In the genomic region with DNA sequence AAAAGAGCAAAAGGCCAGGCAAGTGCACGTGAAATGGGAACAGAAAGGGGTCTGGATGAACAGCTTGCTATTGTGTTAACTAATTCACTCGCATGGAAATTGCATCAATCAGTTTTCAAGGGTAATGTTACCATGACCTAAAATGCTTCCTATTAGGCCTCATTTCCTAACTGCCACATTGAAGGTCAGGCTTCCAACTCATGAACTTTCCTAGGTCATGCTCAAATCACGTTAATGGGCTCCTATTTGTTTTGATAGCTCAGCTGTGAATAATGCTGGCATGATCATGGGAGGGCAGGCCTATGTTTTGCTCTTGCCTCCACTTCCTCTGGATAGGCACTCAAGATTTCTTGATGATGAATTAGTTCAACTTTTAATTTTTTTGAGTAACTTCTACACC, we compare ENCODE assay signal across 27 mouse cellular contexts.
DNase-seq lines count a peak whose midpoint lies in the region; TF ChIP-seq lines count a peak whose summit lies in the region.
"Had no signal": no experiment of that assay in that cellular context is flagged by ENCODE, and none has a peak within 500 bp of the region (broad histone marks: within the 10 kb centered on the region; RNA-seq: fewer than 3 reads in every experiment).

No protein-coding gene starts in this region.

- no peaks in the 10 kb centered on the region for H3K27me3 ChIP-seq in kidney, adult 2 months (replicated peaks; ENCODE audit: control insufficient read depth, insufficient read depth, low read length)
- no peaks in the 10 kb centered on the region for H3K27me3 ChIP-seq in heart, embryonic 10.5 days (ENCODE audit: insufficient read depth, poor library complexity, severe bottlenecking)
- H3K27me3 ChIP-seq: CH12.LX; embryonic facial prominence, embryonic 15.5 days; heart, embryonic 12.5 days; heart, embryonic 15.5 days; hindbrain, embryonic 13.5 days; Patski had no signal

- 47% methylated on average over 3 of the region's 3 CpGs for WGBS in kidney, adult 2 months
- WGBS in heart, embryonic 10.5 days: 78% methylated on average over 3 of the region's 3 CpGs

- TF ChIP-seq CTCF in kidney, adult 2 months (conservative IDR thresholded peaks at IDR 0.05; ENCODE audit: insufficient read depth, insufficient read length, low read depth, low read length): no peak

- H3K4me3 ChIP-seq in kidney, adult 2 months (ENCODE audit: insufficient read depth, low read depth, low read length): no peak overlapping the region
- no peak overlapping the region for H3K4me3 ChIP-seq in heart, embryonic 10.5 days
- H3K4me3 ChIP-seq: embryonic facial prominence, embryonic 15.5 days; gastrocnemius, adult 2 months; heart, embryonic 12.5 days; heart, embryonic 15.5 days; hindbrain, embryonic 10.5 days; hindbrain, embryonic 13.5 days had no signal

- no peaks in the 10 kb centered on the region; the same call in 1 of the 2 replicates for H3K4me1 ChIP-seq in kidney, adult 2 months (ENCODE audit: control insufficient read depth, insufficient read depth, low read length)
- no peaks in the 10 kb centered on the region for H3K4me1 ChIP-seq in heart, embryonic 10.5 days
- H3K4me1 ChIP-seq: embryonic facial prominence, embryonic 15.5 days; heart, embryonic 12.5 days; heart, embryonic 15.5 days; hindbrain, embryonic 10.5 days; hindbrain, embryonic 13.5 days had no signal

- H3K9me3 ChIP-seq in heart, embryonic 10.5 days: no peaks in the 10 kb centered on the region
- H3K9me3 ChIP-seq: embryonic facial prominence, embryonic 15.5 days; G1E; heart, embryonic 12.5 days; heart, embryonic 15.5 days; hindbrain, embryonic 10.5 days; hindbrain, embryonic 13.5 days had no signal

- H3K36me3 ChIP-seq in kidney, adult 2 months (ENCODE audit: control insufficient read depth, insufficient read depth, low read length): no peaks in the 10 kb centered on the region
- no peaks in the 10 kb centered on the region for H3K36me3 ChIP-seq in heart, embryonic 10.5 days
- H3K36me3 ChIP-seq: embryonic facial prominence, embryonic 15.5 days; G1E; heart, embryonic 12.5 days; heart, embryonic 15.5 days; hindbrain, embryonic 10.5 days; hindbrain, embryonic 13.5 days had no signal

- H3K27ac ChIP-seq in kidney, adult 2 months (ENCODE audit: insufficient read depth, low read depth, low read length): no peak overlapping the region
- no peak overlapping the region for H3K27ac ChIP-seq in heart, embryonic 10.5 days
- H3K27ac ChIP-seq: embryonic facial prominence, embryonic 15.5 days; gastrocnemius, adult 2 months; heart, embryonic 15.5 days; hindbrain, embryonic 10.5 days; hindbrain, embryonic 13.5 days; hindbrain, postnatal 0 days had no signal

- DNase-seq in adrenal gland, adult 8-10 months: peak; percentile 32
- DNase-seq in adrenal gland, postnatal 10 days: no peak
- DNase-seq in embryo, embryonic 10.5 days (ENCODE audit: low spot score): peak; percentile 42
- no peak for DNase-seq in embryo, embryonic 9.5 days (ENCODE audit: extremely low spot score)
- peak; percentile 11 for DNase-seq in kidney, adult 2 months
- no peak for DNase-seq in kidney, postnatal 4 days
- DNase-seq in retina, embryonic 14.5 days (ENCODE audit: low spot score): peak; percentile 70
- no peak for DNase-seq in heart, embryonic 10.5 days (ENCODE audit: low spot score)
- DNase-seq: B cell, adult 2 months; cerebellum, adult 18-20 months; cerebellum, adult 9-10 months; cerebellum, postnatal 14 days; forebrain, postnatal 0 days; gastrocnemius, adult 2 months; gastrocnemius, postnatal 14 days; heart, adult 11 months; heart, postnatal 10 days; heart, postnatal 36 days had no signal

- TF ChIP-seq POLR2A in kidney, adult 2 months (IDR thresholded peaks at IDR 0.05; ENCODE audit: low read depth, low read length): no peak

Comparison
In these comparisons a context has a peak if more than half of its experiments do, and no peak if none do; other contexts are left out.
1. DNase-seq: peak in adrenal gland, adult 8-10 months (single experiment), embryo, embryonic 10.5 days (single experiment), kidney, adult 2 months (single experiment) and retina, embryonic 14.5 days (single experiment); none in adrenal gland, postnatal 10 days (single experiment), embryo, embryonic 9.5 days (single experiment), kidney, postnatal 4 days (0 of 2) and heart, embryonic 10.5 days (single experiment).